Mouse (Mus musculus) thymus, postnatal 10 days (tissue): Measurements from ENCODE around the gene Neu3.

Experiments used
- DNase-seq, 2 experiments: peaks; one replicate each; pipeline ENCODE4 v3.0.0; 2021; ENCODE audit warnings: low spot score in 2 of 2

Neu3 gene

GRCm38 (mm10) chr7:99795192-99795981 is 32.8 kb downstream of the Neu3 start:
- peak; percentile 54 to 56 for DNase-seq

- DNase-seq, result no peak
Observed at GRCm38 (mm10) chr7:99794096-99794495, 34.1 kb downstream of the Neu3 start.

DNA sequence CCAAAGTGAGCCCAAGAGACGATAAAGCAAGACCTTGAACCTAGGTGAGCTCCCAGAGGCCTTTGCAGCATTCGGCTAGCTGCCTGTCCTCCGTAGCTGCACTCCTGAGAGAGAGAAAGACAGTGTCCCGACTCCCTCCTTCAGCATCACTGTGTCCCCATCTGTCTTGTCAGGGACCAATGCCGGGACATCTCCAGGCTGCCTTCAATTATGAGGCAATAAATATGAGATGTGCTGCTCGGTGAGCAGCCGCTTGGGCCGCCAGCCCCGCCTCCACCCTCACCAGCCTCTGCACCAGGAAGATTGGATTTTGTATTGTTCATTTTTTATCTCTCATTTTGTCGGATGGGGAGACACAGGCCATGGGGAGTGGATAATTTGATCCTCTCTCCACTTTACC is 37.4 kb downstream of the Neu3 start:
- DNase-seq, result no peak

- DNase-seq, result no peak
Observed at GRCm38 (mm10) chr7:99788563-99788962, 39.7 kb downstream of the Neu3 start.

DNA sequence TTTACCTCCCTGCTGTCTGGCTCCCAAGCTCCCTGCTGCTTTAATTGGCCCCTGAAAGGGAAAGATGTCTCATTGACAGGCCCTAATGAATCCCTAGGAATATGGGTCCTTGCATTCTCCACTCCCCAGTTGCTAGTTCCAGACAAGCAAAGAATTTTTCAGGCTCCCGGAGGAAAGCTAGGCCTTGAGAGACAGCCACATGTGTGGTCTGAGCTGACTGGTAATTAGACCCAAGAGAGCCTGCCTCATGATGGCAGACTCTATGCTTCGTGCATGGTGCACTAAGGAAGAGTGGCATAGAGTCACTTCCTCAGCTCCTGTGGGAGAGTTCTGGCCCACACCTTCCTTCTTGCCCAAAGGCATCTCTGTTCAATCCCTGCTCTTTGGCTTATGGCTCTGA is 40.3 kb downstream of the Neu3 start:
- DNase-seq, result no peak

DNA sequence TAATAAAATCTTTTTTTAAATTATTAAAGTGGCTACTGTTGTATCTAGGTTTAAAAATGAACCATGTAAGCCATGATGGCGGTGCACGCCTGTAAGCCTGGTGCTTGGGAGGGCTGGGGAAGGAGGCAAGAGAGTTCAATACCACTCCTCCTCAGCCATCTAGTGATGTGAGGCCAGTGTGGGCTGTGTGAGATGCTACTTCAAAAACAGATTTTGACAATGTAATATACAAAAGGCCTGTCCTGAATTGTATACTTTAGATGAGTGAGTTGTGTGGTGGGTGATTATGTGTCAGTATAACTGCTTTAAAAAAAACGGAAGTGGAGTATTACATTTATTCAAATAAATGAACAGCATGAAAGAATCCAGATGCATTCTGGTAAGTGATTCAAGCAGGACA is 41.4 kb downstream of the Neu3 start:
- no peak for DNase-seq

- DNase-seq, result no peak
Observed at GRCm38 (mm10) chr7:99785553-99785952, 42.7 kb downstream of the Neu3 start.

DNA sequence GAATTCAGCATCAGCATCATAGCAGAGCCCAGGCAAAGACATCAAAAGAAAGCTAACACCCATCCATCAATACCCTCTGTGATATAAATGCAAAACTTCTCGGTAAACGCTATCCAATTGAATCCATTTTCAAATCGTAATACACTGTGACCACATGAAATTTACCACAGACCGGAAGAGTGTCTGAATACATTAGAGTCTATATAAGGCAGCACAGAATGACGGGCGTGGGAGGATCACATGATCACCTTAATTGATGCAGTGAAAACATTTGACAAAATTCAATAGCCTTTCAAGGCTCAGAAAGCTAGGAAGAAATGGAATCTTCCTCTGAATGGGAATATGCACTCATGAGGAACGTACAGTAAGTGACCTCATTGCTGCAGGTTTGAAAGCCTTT is 44.8 kb downstream of the Neu3 start:
- no peak for DNase-seq

DNA sequence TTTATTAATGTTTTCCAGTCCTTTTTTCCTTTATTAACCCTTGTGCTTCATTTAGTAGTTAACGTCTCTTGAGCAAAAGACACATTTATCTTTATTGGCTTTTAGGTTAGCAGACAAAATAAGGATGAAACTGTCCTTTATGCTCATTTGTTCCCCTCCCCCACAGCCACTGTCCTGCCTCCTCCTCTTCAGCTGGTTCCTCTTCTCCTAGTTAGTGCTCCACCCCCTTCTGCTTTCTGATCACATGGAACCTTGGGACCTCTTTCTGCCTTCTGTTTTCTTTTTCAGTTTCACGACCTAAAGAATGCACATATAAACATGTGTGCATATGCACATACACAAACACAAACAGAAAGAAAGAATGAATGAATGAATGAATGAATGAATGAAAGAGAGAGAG is 46.3 kb downstream of the Neu3 start:
- DNase-seq, result no peak

DNA sequence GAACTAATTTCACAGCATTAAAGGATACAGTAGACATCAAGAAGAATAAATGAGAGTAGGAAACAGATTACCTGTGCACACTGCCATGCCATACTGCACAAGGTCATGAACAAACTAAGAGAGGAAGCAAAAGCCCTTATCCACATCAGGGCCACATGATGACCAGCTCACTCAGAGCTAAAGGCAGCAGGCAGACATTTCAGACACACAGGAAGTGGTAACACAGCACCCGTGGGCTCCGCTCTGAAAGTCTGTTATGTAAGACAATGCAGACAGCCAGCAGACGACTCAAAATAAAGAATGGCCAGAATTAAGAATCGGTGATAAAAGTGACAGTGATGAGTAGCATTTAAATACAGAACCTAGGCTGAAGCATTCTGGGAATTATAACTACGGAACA is 46.8 kb downstream of the Neu3 start:
- peak in 1 of 2 experiments; percentile 19 for DNase-seq

DNA sequence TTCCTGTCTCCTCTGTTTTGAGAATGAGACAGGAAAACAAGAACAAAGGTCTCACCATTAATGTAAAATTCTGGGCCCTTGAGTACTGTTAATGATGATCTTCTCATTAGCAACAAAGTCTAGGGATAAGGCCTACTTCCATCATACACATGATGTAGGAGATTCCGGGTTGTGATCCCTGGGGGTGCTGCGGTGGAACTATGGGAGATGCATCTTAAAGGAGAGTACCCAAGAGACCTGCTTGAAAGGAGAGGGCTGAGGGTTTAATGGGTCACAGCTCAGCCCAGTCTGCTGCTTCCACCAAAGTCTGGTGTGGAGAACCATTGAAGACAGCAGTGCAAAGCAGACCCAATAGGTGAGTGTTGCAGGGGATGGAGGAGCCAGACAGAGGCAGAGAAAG is 65.0 kb downstream of the Neu3 start, which contains the start of gene Olfr521:
TSS of gene Olfr521 (plus strand) at position 301 of the 400 bp plus-strand sequence.
- DNase-seq, result no peak
